Mouse (Mus musculus) hindbrain, embryonic 16.5 days (tissue): ENCODE measurements around the gene 4930550C14Rik. TPM values are rescaled to one million over a fixed set of nuclear protein-coding genes. Genes with fewer than 3 reads are reported as not detected.

Source experiments
- ATAC-seq: fragments of 200-750 bp; cut with Nextera tagmentation; 2 replicates; pipeline ENCODE4 v1.8.0; 2017; ENCODE audit warnings: moderate TSS enrichment, moderate library complexity
- H3K27ac ChIP-seq: fragments of 300-500 bp; sonication (generic); 2 replicates; pipeline ENCODE4 v1.5.1; 2014; ENCODE audit warnings: low read depth, mild to moderate bottlenecking, control low read depth, low read length, moderate library complexity
- H3K27me3 ChIP-seq: fragments of 300-500 bp; sonication (generic); replicated peaks from 2 replicates; pipeline ENCODE4 v1.6.1; 2014; ENCODE audit warnings: low read length; ENCODE audit not compliant: control insufficient read depth, insufficient read depth
- H3K36me3 ChIP-seq: fragments of 300-500 bp; sonication (generic); 2 replicates; pipeline ENCODE4 v1.6.1; 2014; ENCODE audit warnings: mild to moderate bottlenecking, low read length, moderate library complexity, mixed read lengths; ENCODE audit not compliant: control insufficient read depth, insufficient read depth
- H3K4me1 ChIP-seq: fragments of 300-500 bp; sonication (generic); 2 replicates; pipeline ENCODE4 v1.6.1; 2014; ENCODE audit warnings: low read depth, low read length; ENCODE audit not compliant: control insufficient read depth, insufficient read depth
- H3K4me2 ChIP-seq: fragments of 300-500 bp; sonication (generic); 2 replicates; pipeline ENCODE4 v1.6.1; 2014; ENCODE audit warnings: mild to moderate bottlenecking, low read length, control low read depth, moderate library complexity
- H3K4me3 ChIP-seq: fragments of 300-500 bp; sonication (generic); 2 replicates; pipeline ENCODE4 v1.5.1; 2014; ENCODE audit warnings: mild to moderate bottlenecking, low read length, control low read depth, moderate library complexity
- H3K9ac ChIP-seq: fragments of 300-500 bp; sonication (generic); 2 replicates; pipeline ENCODE4 v1.6.1; 2014; ENCODE audit warnings: low read depth, mild to moderate bottlenecking, control low read depth, low read length, moderate library complexity
- H3K9me3 ChIP-seq: fragments of 300-500 bp; sonication (generic); 2 replicates; pipeline ENCODE4 v1.6.1; 2014; ENCODE audit warnings: mild to moderate bottlenecking, low read length, moderate library complexity; ENCODE audit not compliant: control insufficient read depth
- WGBS: fragments of 180-500 bp; shearing (Covaris S2); extraction: QIAGEN DNeasy Blood & Tissue Kit; methylation state at CpG from one replicate; pipeline ENCODE4 v1.1.7; 2014; 5-methylcytosine and 5-hydroxymethylcytosine counted together
- polyA plus RNA-seq: library from polyadenylated mRNA; unstranded; fragments of >200 nt; fragmentation: Nextera tagmentation; extraction: Ambion mirVana; gene quantifications from 2 replicates; pipeline ENCODE4 v1.2.1, GENCODE M21; 2015

Gene 4930550C14Rik
- polyA plus RNA-seq, 1 experiment from 2014 or later, result 0.30 TPM

DNA sequence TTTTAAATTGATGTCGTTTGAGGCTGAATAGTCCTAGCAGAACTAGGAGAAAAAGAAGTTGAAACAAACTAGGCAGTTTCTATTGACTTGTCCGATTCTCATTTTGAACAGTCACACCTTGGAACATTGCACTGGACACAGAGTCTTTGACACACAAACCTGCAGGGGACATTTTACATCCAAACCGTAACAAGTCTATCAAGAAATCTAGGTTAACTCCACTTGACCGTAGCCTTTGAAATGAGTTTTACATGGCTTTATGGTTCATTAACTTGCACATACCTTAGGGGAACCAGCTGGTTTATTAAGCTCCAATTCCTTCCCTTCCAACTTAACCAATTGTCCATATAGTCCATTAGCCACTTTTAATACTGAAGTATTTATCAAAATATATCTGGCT lies 1.4 kb upstream of the 4930550C14Rik start:
- no peak overlapping the region for H3K9ac ChIP-seq
- 73% methylated on average over 4 of the region's 4 CpGs for WGBS
- no peak overlapping the region for H3K27ac ChIP-seq
- no peak for ATAC-seq
- no peaks in the 10 kb centered on the region for H3K27me3 ChIP-seq
- H3K4me1 ChIP-seq, result peaks cover 13% of the 10 kb centered on the region
- H3K4me2 ChIP-seq, result no peak overlapping the region
- H3K36me3 ChIP-seq, result no peaks in the 10 kb centered on the region
- no peaks in the 10 kb centered on the region for H3K9me3 ChIP-seq
- H3K4me3 ChIP-seq, result no peak overlapping the region

DNA sequence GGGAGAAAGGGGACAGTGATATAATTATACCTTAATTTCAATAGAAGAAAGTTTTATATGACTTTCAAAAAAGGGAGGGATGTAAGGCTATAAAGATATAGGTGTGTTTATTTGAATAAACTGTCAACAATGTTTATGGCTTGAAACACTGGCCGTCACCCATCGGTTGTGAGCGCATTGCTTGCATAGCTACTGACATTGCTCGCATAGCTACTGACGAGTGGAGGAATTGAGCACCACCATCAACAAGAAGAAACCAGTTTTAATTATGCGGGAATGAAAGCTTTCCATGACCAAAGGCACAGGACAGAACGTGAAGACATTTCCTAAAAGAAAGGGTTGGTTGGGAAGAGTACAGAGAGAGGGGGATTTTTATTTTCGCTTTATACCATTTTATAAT lies 979 bp upstream of the 4930550C14Rik start:
- 87% methylated on average over 8 of the region's 8 CpGs for WGBS
- no peaks in the 10 kb centered on the region for H3K27me3 ChIP-seq
- H3K9me3 ChIP-seq, result no peaks in the 10 kb centered on the region
- H3K27ac ChIP-seq, result no peak overlapping the region
- ATAC-seq, result no peak
- H3K4me1 ChIP-seq, result peaks cover 13% of the 10 kb centered on the region
- H3K9ac ChIP-seq, result no peak overlapping the region
- no peak overlapping the region for H3K4me3 ChIP-seq
- H3K4me2 ChIP-seq, result no peak overlapping the region
- H3K36me3 ChIP-seq, result no peaks in the 10 kb centered on the region

DNA sequence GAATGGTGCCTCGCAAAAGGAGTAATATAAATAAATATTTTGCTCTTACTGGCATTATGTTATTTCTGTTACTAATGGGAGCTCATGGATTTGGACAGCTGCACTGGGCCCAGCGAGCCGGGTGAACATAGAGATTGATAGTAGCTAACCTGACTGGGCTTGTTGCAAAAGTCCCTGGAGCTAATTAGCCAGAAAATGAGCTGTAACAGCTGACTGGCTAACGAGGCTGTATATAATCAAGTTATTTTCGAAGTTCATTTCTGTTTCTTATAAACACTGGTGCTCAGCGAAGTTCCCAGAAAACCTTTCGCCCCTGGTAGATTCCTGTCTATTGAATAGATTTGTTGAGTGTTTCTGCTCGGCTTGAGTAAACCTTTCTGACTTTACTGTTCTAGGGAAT lies 866 bp downstream of the 4930550C14Rik start:
- peak; percentile 43; the same call in 1 of the 2 replicates for ATAC-seq
- Histone ChIP-seq H3K9me3 (no peaks in the 10 kb centered on the region), H3K36me3 (no peaks in the 10 kb centered on the region), H3K27me3 (no peaks in the 10 kb centered on the region), H3K27ac (peak overlapping the region; percentile 10; the same call in 1 of the 2 replicates), H3K4me2 (peak overlapping the region; percentile 36; the same call in 1 of the 2 replicates), H3K9ac (no peak overlapping the region), H3K4me1 (peaks cover 13% of the 10 kb centered on the region), H3K4me3 (no peak overlapping the region)
- 48% methylated on average over 8 of the region's 8 CpGs for WGBS

GRCm38 (mm10) chr9:53404050-53404752 lies 2.1 kb downstream of the 4930550C14Rik start:
- H3K4me1 ChIP-seq, result peaks cover 13% of the 10 kb centered on the region
- H3K36me3 ChIP-seq, result no peaks in the 10 kb centered on the region
- peak overlapping the region; percentile 44 for H3K4me2 ChIP-seq
- H3K27me3 ChIP-seq, result no peaks in the 10 kb centered on the region
- H3K9ac ChIP-seq, result no peak overlapping the region
- WGBS, result 80% methylated on average over 6 of the region's 6 CpGs
- no peaks in the 10 kb centered on the region for H3K9me3 ChIP-seq
- no peak for ATAC-seq
- H3K27ac ChIP-seq, result no peak overlapping the region
- no peak overlapping the region for H3K4me3 ChIP-seq

GRCm38 (mm10) chr9:53404753-53405722 lies 2.9 kb downstream of the 4930550C14Rik start:
- peak; percentile 96 for ATAC-seq
- WGBS, result 21% methylated on average over 21 of the region's 21 CpGs
- no peaks in the 10 kb centered on the region for H3K9me3 ChIP-seq

DNA sequence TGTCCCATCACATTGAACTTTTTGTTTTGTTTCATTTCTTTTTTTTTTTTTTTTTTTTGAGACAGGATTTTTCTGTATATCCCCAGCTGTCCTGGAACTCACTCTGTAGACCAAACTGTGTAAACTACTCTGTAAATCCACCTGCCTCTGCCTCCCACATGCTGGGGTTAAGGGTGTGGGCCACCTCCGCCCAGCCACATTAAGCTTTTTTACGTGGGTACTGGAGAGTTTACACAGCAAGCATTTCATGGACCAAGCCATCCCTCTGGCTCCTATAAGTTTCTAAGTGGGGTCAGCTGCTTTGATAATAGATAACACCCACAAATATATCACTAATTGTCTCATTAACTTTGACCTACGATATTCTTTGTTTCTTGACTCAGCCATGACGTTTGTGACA lies 6.4 kb downstream of the 4930550C14Rik start:
- no peak overlapping the region for H3K4me3 ChIP-seq
- peaks cover 3% of the 10 kb centered on the region; the same call in 1 of the 2 replicates for H3K4me1 ChIP-seq
- no peak overlapping the region for H3K4me2 ChIP-seq
- no peaks in the 10 kb centered on the region for H3K27me3 ChIP-seq
- ATAC-seq, result no peak
- H3K9ac ChIP-seq, result no peak overlapping the region
- WGBS, result 87% methylated on average over 4 of the region's 4 CpGs
- H3K36me3 ChIP-seq, result no peaks in the 10 kb centered on the region
- H3K9me3 ChIP-seq, result no peaks in the 10 kb centered on the region
- H3K27ac ChIP-seq, result no peak overlapping the region

More at GRCm38 (mm10) chr9:53404753-53405722, 2.9 kb downstream of the 4930550C14Rik start:
- no peaks in the 10 kb centered on the region for H3K36me3 ChIP-seq
- peak overlapping the region; percentile 26 for H3K4me3 ChIP-seq
- no peaks in the 10 kb centered on the region for H3K27me3 ChIP-seq
- peaks cover 13% of the 10 kb centered on the region for H3K4me1 ChIP-seq
- H3K9ac ChIP-seq, result peak overlapping the region; percentile 28
- peak overlapping the region; percentile 48 for H3K27ac ChIP-seq
- H3K4me2 ChIP-seq, result peak overlapping the region; percentile 44

DNA sequence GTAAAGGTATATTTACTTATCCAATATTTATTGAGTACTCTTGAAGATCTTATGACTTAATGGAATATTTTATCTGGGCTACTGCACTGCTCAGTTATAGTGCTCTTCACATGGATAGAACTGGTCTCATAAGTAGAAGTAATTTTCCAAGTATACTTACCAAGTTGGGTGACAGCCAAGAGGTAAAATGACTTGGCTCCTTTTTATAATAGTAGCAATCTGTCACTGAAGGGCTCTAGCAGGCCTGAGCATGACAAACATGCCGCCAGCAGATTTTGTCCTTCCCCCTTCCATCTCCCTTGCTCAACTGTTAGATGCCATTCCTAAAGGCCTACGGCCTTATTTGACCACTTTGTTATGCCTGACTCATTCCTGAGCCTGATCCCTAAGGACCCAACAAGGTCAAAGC lies 6.8 kb downstream of the 4930550C14Rik start:
- H3K4me1 ChIP-seq, result peaks cover 3% of the 10 kb centered on the region; the same call in 1 of the 2 replicates
- no peaks in the 10 kb centered on the region for H3K9me3 ChIP-seq
- no peak overlapping the region for H3K9ac ChIP-seq
- 88% methylated on average over 2 of the region's 2 CpGs for WGBS
- H3K36me3 ChIP-seq, result no peaks in the 10 kb centered on the region
- no peak overlapping the region for H3K4me2 ChIP-seq
- H3K4me3 ChIP-seq, result no peak overlapping the region
- H3K27ac ChIP-seq, result no peak overlapping the region
- no peaks in the 10 kb centered on the region for H3K27me3 ChIP-seq
- ATAC-seq, result no peak

GRCm38 (mm10) chr9:53409427-53409826 lies 7.3 kb downstream of the 4930550C14Rik start:
- H3K9ac ChIP-seq, result no peak overlapping the region
- 97% methylated on average over 3 of the region's 3 CpGs for WGBS

More at GRCm38 (mm10) chr9:53409427-53409826, 7.3 kb downstream of the 4930550C14Rik start:
- no peak for ATAC-seq
- no peak overlapping the region for H3K4me3 ChIP-seq
- H3K4me2 ChIP-seq, result no peak overlapping the region
- H3K4me1 ChIP-seq, result peaks cover 3% of the 10 kb centered on the region; the same call in 1 of the 2 replicates
- no peak overlapping the region for H3K27ac ChIP-seq
- no peaks in the 10 kb centered on the region for H3K9me3 ChIP-seq
- H3K27me3 ChIP-seq, result no peaks in the 10 kb centered on the region
- H3K36me3 ChIP-seq, result no peaks in the 10 kb centered on the region
